Mouse (Mus musculus) Muller cell, postnatal 12 days (primary cell): ENCODE measurements around the gene Ryr3.

ENCODE experiments used
- DNase-seq: peaks from one replicate; pipeline ENCODE4 v3.0.0-alpha.2; 2015; ENCODE audit errors: inconsistent ontology term

Ryr3 gene

GRCm38 (mm10) chr2:112912611-112913010 is 304.3 kb downstream of the Ryr3 start:
- DNase-seq: no peak

DNA sequence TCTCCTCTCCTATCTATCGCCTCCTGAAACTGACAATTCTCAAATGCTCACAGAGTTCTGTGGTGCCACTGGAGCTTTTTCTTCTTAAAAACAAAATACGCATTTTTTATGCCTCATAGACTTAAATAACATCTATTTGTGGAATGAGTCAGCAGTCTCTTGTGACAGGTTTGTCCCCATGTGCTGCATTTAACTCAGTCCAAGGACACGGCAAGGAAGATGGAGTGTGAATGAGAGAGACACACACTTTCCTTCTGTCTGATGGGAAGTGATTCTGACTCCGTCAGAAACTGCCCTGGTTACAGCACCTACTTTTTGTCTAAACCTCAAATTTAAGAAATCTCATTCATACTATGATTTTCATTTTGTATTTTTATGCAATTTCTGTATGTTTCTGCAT is 306.3 kb downstream of the Ryr3 start:
- DNase-seq: no peak

DNA sequence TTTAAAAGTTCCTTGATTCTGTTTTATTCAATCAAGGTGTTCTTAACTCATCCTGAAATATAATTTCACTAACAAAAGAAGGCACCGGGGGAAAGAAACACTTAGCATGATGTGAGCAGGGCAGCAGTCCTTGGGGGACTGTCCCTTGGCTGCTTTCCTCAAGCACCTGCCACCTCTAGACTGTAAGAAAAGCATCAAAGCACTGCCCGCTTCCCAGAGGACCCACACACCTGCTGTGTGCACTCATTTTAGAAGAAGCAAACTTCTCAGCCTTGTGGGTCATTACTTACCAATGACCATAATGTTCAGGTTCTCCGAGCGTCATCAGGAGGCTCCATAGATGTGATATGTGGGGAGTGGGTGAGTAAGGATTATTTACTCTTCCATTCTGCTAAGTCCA is 307.8 kb downstream of the Ryr3 start:
- no peak for DNase-seq

DNA sequence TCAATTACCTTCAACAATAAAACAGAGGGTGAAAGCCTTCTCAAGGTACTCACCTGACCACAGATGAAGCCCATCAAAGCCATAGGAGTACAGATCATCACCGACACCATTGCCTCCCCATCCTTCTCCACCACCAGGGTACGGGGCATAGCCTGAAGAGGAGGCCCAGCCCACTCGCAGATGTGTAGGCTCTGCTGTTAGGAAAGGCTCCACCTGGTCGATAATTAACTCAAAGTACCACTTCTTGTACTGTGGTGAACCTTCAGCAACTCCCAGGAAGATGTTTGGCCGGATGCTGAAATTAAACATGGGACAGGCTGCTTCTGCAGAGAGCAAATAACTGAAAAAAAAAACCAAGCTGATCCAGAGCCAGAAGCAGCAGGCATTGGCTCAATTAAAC is 316.1 kb downstream of the Ryr3 start:
- DNase-seq: no peak

DNA sequence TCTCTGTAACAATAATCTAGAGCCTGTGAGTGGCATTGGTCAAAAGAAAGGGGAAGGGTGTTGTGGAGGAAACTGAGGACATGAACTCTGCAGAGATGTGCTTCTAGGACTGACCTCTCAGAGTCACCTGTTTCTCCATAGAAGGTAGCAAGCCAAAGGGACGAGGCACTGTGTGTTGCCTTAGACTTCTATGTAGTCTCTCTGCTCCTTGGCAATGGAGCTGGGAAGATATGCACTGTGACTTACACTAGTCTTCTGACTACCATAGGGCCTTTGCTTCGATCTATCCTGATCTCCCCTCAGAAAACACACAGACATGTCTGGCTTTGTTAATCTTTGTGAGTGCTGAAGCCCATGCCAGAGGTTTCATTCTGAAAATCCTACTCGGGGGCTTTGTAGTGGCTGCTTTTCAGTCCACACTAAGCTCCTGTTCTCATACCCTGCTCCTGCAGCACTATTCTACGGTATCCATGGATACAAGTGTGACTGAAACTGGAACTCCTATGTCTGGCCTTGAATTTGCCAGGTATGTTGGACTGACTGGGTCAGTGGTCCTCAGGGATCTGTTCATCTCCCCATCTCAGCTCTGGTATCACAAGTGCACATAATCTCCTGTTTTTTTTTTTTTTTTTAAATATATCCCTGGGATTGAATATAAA is 332.3 kb downstream of the Ryr3 start:
- DNase-seq: no peak

- DNase-seq: peak; percentile 46
These were observed 335.1 kb downstream of the Ryr3 start for GRCm38 (mm10) chr2:112881805-112882204.

DNA sequence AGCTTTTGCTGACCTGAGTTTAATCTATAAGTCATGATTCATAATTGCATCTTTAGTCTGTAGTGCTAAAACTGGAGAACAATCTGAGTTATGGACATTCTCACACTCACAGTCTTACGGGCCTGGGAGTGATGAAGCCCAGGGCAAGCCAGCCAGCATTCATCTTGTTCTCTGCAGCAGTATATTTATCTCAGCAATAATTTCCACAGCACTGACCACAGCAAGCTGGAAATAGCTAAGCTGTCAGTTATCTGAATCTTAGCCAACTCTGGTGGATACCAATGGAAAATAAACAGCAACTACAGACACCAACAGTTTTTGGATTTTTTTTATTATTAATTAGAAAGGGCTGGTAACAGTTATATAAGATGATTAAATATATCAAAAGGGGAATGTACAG is 335.5 kb downstream of the Ryr3 start:
- DNase-seq: peak; percentile 41

GRCm38 (mm10) chr2:112877404-112877803 is 339.5 kb downstream of the Ryr3 start:
- DNase-seq: no peak

DNA sequence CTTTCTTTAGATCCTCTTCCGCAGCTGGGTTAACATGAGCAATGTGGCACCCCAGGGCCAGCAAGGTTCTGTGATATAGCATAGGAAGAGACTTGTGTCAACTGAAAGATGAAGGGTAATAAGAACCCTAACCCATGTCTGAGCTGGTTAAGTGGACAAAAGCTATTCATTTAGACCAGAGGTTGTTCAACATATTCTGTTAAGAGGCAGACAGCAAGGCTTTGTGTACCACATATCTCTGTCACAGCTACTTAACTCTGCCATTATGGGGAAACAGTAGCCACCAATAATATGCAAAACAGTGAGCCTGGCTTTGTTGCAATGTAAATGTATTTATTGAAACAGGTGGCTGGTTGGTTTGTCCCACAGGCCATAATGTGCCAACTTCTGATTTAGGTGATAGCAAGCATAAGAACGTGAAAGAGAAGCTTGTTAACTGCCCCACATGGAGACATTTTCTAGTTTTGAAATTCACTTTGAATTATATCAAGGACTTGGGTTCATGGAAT is 350.8 kb downstream of the Ryr3 start:
- no peak for DNase-seq

GRCm38 (mm10) chr2:112861792-112862191 is 355.1 kb downstream of the Ryr3 start:
- no peak for DNase-seq

- no peak for DNase-seq
These were observed 371.0 kb downstream of the Ryr3 start for GRCm38 (mm10) chr2:112845583-112846512.

DNA sequence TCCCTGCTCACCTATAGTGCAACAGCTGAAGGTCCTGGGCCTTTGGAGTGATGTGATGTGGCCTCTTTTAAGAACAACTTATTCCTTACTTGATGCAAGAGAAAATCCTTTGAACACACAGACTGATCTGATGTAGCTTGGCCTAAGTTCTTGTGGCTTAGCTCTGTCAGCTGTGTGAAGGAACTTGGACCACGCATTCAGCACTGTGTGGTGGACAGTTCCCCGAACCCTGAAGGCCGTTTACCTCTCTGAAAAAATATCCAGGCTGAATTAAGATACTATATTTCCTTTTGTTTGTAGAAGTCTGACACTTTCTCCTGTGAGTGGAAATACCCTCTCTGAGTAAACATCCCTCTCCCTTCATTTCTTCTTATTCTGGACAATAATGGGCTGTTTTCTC is 374.0 kb downstream of the Ryr3 start:
- no peak for DNase-seq

DNA sequence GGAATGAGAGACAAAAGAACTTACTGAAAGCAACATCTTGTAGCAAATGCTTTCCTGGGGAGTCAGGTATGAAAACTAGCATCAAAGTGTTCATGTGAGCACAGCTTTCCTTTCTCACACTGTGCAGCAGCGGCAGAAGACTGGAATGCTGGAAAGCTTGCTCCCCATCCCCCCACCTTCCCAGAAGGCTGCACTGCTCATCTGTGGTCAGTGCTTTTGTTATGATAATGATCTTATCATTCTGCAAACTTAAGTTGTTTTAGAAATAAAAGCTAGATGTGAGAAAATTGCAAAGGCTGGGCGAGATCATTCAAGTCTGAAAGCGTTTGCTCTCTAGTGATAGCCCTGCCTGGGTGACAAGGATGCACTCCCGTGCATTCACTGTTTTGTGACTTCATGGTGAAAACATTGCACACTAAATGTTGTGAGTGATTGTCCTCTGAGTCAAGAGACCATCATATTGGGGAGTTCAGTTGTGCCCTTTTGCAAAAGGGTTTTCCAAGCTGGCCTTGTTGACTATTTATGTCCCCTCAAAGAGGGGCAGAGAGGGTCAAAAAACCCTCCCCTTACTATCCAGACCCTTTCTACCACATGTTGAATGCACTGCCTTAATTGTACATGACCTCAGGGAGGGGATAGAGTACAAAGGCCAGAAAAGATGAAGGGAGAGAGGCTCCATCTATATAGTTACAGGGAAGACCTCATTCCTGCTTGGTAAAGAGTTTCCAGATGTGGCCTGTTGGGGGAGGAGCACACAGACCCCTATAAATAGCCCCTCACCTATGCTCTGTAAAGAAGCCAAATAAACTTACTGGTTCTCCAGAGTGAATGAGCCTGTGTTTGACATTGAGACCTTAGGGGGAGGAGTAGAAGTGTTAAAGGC is 385.2 kb downstream of the Ryr3 start:
- DNase-seq: peak; percentile 2

DNA sequence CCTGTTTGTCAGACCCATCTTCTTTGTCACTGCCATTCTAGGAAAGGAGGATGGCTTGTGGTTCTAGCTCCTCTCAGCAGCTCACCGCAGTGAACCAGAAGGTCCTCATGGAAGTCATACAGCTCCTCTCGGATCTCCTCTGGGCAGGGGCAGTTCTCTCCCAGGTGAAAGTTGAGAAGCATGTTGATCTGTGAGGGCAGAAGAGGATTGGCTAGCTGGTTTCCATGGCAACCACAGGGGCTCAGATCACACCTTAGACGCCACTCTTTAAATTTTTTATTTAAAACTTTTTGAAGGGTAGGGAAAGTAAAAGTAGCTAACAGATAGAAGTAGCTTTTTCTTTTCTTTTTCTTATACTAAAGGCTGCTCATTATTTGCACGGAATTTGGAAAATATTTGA is 390.3 kb downstream of the Ryr3 start:
- DNase-seq: no peak

GRCm38 (mm10) chr2:112822721-112823120 is 394.2 kb downstream of the Ryr3 start:
- no peak for DNase-seq

GRCm38 (mm10) chr2:112819059-112819458 is 397.8 kb downstream of the Ryr3 start:
- no peak for DNase-seq

- DNase-seq: peak; percentile 18
These were observed 399.9 kb downstream of the Ryr3 start for GRCm38 (mm10) chr2:112816976-112817375.

DNA sequence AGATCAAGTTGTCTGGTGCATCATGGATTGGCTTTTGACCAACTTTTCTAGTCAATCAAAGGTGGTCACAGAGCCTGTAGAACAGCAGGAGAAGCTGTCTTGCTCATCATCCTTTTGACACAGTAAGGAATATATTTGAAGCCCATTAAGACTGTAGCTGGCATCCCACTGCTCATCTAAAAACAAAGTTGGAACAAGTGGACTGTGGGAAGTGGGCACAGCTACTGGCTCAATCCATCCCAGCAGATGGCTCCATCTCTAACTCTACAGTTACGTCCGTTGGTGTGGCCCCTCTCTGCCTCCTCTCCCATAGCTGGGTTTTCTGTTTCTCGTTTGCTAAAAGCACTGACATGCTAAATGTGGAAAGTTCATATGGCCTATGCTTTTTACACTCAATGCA is 400.9 kb downstream of the Ryr3 start:
- DNase-seq: no peak

GRCm38 (mm10) chr2:112812637-112813402 is 404.1 kb downstream of the Ryr3 start:
- peak; percentile 27 for DNase-seq

DNA sequence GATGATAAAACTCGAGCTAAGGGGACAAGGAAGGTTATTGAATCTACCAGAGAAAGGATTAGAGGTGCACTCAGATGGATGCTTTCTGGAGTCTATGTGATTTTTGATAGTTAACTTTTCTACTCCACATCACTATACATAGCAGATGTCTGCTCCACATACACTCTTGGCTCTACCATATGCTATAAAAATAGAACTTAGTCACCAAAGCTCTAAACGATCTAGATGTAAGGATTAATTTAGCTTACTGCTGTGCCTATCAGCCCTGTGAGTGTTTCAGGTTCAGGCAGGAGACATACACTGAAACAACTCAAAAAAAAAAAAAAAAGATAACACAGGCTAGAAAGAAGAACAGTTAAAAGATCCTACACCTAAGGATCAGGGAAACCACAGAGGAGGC is 410.9 kb downstream of the Ryr3 start:
- DNase-seq: no peak

DNA sequence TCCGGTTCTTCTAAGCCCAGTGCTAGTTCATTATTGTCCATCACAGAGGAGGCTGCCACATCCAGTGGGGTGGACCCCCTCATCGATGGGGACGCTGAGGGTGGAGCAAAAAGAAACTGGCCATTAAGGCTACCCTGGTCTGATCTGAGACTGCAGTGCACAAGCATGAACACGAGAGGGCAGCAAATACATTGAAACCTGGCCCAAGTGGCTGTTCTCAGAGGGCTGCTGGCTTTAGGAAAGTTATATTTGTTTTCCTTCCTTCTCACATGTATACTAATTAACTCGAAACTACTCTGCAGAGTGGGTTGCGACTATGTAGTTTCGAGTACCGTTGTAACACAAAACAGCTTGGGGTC is 416.9 kb downstream of the Ryr3 start:
- peak; percentile 42 for DNase-seq
